Mouse (Mus musculus) spleen, adult 2 months (tissue): Measurements from ENCODE around the gene Srgap2. TPM values are rescaled to one million over a fixed set of nuclear protein-coding genes. Genes with fewer than 3 reads are reported as not detected.

Experiments used
- DNase-seq, 2 experiments: peaks; one replicate each; pipeline versions ENCODE4 v3.0.0 to v3.0.0-alpha.2; 2012 to 2021; ENCODE audit warnings: low spot score in 2 of 2, low read depth in 1 of 2
- H3K27ac ChIP-seq: fragments of 200-500 bp; 2 replicates; pipeline ENCODE4 v1.5.1; 2012; ENCODE audit warnings: low read length, inconsistent platforms; ENCODE audit not compliant: insufficient read depth
- H3K27me3 ChIP-seq: fragments of 200-500 bp; 2 replicates; pipeline ENCODE4 v1.6.1; 2012; ENCODE audit warnings: mild to moderate bottlenecking, moderate library complexity, low read length, inconsistent platforms; ENCODE audit not compliant: control insufficient read depth, insufficient read depth
- H3K36me3 ChIP-seq: fragments of 200-500 bp; 2 replicates; pipeline ENCODE4 v1.6.1; 2012; ENCODE audit warnings: mild to moderate bottlenecking, low read length, inconsistent platforms; ENCODE audit not compliant: control insufficient read depth, insufficient read depth
- H3K4me1 ChIP-seq: fragments of 200-500 bp; 2 replicates; pipeline ENCODE4 v1.6.1; 2011; ENCODE audit warnings: inconsistent platforms; ENCODE audit not compliant: control insufficient read depth, insufficient read depth, insufficient read length
- H3K4me3 ChIP-seq: fragments of 200-500 bp; 2 replicates; pipeline ENCODE4 v1.5.1; 2011; ENCODE audit warnings: mild to moderate bottlenecking, inconsistent platforms; ENCODE audit not compliant: insufficient read depth, insufficient read length; ENCODE audit errors: extremely low read depth
- CTCF ChIP-seq: fragments of 200-500 bp; IDR thresholded peaks from 2 replicates; pipeline ENCODE4 v1.5.1; 2011; ENCODE audit warnings: mild to moderate bottlenecking, inconsistent platforms; ENCODE audit not compliant: insufficient read depth, insufficient read length, insufficient replicate concordance; ENCODE audit errors: extremely low read depth
- POLR2A ChIP-seq: fragments of 200-500 bp; IDR thresholded peaks from 2 replicates; pipeline ENCODE4 v1.6.1; 2011; ENCODE audit warnings: low read depth, low read length, inconsistent platforms
- WGBS: fragments of 180-500 bp; shearing (Covaris S2); methylation state at CpG from one replicate; pipeline ENCODE4 v1.1.7; 2018; 5-methylcytosine and 5-hydroxymethylcytosine counted together
- polyA plus RNA-seq: library from polyadenylated mRNA; depleted of rRNA; stranded (reverse); fragments of >200 nt; gene quantifications from 2 replicates; pipeline ENCODE4 v1.2.3, GENCODE M21; 2012

Srgap2 gene
- polyA plus RNA-seq, 1 experiment = 11.0 TPM

GRCm38 (mm10) chr1:131491579-131491978, 35.6 kb downstream of the Srgap2 start:
- Histone ChIP-seq H3K36me3 (no peaks in the 10 kb centered on the region), H3K27ac (no peak overlapping the region), H3K4me1 (peaks cover 8% of the 10 kb centered on the region; the same call in 1 of the 2 replicates), H3K4me3 (no peak overlapping the region), H3K27me3 (no peaks in the 10 kb centered on the region)
- 84% methylated on average over 4 of the region's 4 CpGs for WGBS
- DNase-seq = no peak
- TF ChIP-seq CTCF (no peak), POLR2A (no peak)

DNA sequence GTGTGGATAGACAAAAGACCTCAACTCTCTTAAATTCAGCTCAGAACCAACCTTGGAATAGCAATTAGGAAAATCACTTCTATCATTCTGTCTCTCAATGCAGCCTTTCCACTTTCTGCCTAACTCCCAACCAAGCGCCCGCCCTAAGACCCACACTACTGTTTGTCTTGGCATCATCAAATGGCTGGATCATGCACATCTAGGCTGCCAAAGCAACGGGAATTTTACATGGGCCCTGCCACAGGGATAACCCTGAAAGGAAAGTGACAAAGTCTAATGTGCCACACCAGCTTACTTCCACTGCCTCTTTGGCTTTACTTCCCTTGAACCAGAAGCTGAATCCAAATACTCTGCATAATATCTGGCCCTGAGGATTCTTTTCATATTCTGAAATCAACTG, 37.8 kb downstream of the Srgap2 start:
- TF ChIP-seq CTCF (no peak), POLR2A (no peak)
- 96% methylated on average over 3 of the region's 3 CpGs for WGBS
- H3K27me3 ChIP-seq = no peaks in the 10 kb centered on the region
- no peak for DNase-seq
- no peak overlapping the region for H3K4me3 ChIP-seq
- peaks cover 4% of the 10 kb centered on the region; the same call in 1 of the 2 replicates for H3K4me1 ChIP-seq
- no peak overlapping the region for H3K27ac ChIP-seq
- H3K36me3 ChIP-seq = no peaks in the 10 kb centered on the region

DNA sequence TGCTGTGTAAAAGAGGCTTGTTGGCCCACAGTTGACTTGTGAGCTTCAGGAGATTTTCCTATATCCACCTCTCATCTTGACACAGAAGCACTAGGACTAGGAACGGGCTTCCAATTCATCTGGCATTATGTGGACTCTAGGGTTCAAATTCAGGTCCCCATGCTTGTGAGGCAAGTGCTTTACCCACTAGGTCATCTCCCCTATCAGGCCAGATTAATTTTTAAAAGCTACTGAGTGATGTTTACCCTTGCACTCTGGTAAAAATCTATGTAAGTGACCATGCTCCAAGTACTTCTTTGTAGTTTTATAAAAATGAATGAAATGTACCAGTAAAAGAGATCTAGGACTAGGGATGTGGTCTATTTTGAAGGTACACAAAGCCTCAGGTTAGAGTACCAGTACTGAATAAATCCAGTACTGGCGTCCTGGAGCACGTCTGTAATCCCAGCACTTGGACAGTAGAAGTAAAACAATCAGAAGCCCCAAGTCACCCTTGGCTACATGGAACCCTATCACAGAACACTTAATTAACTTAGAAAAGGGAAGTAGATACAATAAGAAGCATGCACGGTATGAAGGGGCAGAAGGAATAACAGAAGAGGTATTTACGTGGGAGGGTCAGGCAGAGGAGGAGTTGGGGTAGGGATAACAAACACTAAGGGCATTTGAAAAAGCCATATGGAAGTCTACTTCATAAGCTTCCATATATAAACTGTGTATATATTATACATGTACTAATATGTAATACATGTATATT, 40.9 kb downstream of the Srgap2 start:
- Histone ChIP-seq H3K27me3 (no peaks in the 10 kb centered on the region), H3K27ac (no peak overlapping the region), H3K4me1 (no peaks in the 10 kb centered on the region), H3K36me3 (no peaks in the 10 kb centered on the region), H3K4me3 (no peak overlapping the region)
- no peak for DNase-seq
- TF ChIP-seq POLR2A = no peak
- no peak for TF ChIP-seq CTCF
- WGBS = 70% methylated on average over 5 of the region's 5 CpGs

- no peak overlapping the region for H3K4me3 ChIP-seq
- no peak overlapping the region for H3K27ac ChIP-seq
- H3K27me3 ChIP-seq = no peaks in the 10 kb centered on the region
- no peak for DNase-seq
- no peaks in the 10 kb centered on the region for H3K4me1 ChIP-seq
- 75% methylated on average over 3 of the region's 3 CpGs for WGBS
- H3K36me3 ChIP-seq = no peaks in the 10 kb centered on the region
- TF ChIP-seq CTCF = no peak
- no peak for TF ChIP-seq POLR2A
Measured at GRCm38 (mm10) chr1:131482242-131482641, 44.9 kb downstream of the Srgap2 start.

DNA sequence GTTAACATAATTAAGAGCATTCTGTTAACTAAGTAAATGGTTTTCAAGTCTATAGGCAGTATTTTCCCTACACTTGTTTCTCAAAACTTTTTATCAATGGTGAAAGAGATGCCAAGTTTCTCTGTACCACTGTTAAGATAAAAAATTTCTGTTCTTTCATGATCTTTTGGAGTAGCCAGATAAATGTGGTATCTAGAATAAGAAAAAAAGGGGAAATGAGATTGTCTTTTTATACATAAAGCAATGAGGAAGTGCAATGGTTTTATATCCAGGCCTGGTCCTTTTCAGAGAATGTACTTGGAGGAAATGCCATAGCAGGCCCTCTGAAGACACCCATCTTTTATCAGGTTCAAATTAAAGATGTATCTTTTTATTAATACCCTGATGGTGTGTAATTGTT, 45.8 kb downstream of the Srgap2 start:
- Histone ChIP-seq H3K4me3 (no peak overlapping the region), H3K27me3 (no peaks in the 10 kb centered on the region), H3K27ac (no peak overlapping the region), H3K36me3 (no peaks in the 10 kb centered on the region), H3K4me1 (no peaks in the 10 kb centered on the region)
- peak in 1 of 2 experiments; percentile 14 for DNase-seq
- TF ChIP-seq CTCF (no peak), POLR2A (no peak)

DNA sequence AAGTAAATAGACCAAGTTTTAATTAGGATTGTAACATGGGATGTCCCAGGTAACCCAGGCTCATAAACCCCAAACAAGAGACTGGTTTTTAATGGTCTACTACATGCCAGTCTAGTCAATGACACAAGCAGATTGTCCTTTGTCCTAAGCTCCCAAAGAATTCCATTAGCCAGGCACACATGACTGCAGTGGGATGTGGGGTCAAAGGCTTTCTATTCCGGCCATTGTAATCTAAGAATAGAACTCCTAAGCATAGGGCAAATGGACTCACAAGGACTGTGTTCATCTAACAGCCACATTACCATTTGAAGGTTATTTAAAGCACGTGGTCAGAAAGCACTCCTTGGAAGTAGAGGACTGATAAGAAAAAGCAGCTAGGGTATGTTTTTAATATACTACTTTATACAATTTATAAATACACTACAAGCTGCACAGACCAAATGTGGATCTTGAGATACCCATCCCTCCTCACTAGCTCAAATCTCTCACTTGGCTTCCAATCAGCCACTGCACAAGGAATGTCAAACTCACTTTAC, 48.3 kb downstream of the Srgap2 start:
- WGBS = 84% methylated on average over 2 of the region's 2 CpGs
- Histone ChIP-seq H3K27ac (no peak overlapping the region), H3K4me1 (no peaks in the 10 kb centered on the region; the same call in 1 of the 2 replicates), H3K27me3 (no peaks in the 10 kb centered on the region), H3K36me3 (no peaks in the 10 kb centered on the region), H3K4me3 (no peak overlapping the region)
- no peak for DNase-seq
- no peak for TF ChIP-seq POLR2A
- TF ChIP-seq CTCF = no peak

GRCm38 (mm10) chr1:131475306-131475705, 51.8 kb downstream of the Srgap2 start:
- Histone ChIP-seq H3K27me3 (no peaks in the 10 kb centered on the region), H3K27ac (no peak overlapping the region), H3K4me1 (peaks cover 2% of the 10 kb centered on the region), H3K36me3 (no peaks in the 10 kb centered on the region), H3K4me3 (no peak overlapping the region)
- TF ChIP-seq CTCF (no peak), POLR2A (no peak)
- no peak for DNase-seq

DNA sequence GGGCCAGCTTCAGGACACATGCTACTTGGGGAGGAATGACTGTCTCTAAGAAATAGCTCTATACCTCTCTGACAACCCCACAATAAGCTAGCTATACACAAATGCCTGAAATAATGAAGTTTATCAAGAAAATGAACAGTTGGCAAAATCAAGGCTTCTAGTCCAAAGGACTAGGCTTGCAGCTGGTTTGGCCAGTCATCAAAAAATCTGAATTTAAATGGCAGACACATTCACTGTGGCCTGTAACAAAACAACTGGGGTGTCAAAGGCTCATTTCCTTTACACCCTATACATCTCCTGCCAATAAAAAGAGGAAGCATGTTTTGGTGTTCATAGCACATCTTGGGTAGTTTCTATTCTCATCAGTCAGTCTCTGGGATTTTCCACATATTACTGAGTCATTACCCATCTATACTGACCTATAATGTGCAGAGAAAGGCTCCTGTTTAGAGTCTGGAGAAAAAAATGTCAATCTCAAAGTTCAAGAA, 53.5 kb downstream of the Srgap2 start:
- TF ChIP-seq CTCF (no peak), POLR2A (no peak)
- DNase-seq = no peak
- no peaks in the 10 kb centered on the region for H3K27me3 ChIP-seq
- no peak overlapping the region for H3K4me3 ChIP-seq
- H3K4me1 ChIP-seq = peaks cover 2% of the 10 kb centered on the region
- H3K27ac ChIP-seq = no peak overlapping the region
- H3K36me3 ChIP-seq = no peaks in the 10 kb centered on the region
